Mouse (Mus musculus) kidney, adult 2 months (tissue): ENCODE data around the gene Id1. TPM values are rescaled to one million over a fixed set of nuclear protein-coding genes. Genes with fewer than 3 reads are reported as not detected.
A peak's percentile ranks its signal among the peaks of the same experiment; 100 is the strongest.

Source experiments
- DNase-seq: peaks from one replicate; pipeline ENCODE4 v3.0.0; 2021
- H3K27ac ChIP-seq: fragments of 200-500 bp; 2 replicates; pipeline ENCODE4 v1.5.1; 2012; ENCODE audit warnings: low read depth, low read length, control low read depth, inconsistent platforms; ENCODE audit not compliant: insufficient read depth
- H3K27me3 ChIP-seq: fragments of 200-500 bp; replicated peaks from 2 replicates; pipeline ENCODE4 v1.6.1; 2012; ENCODE audit warnings: mild to moderate bottlenecking, moderate library complexity, low read length, inconsistent platforms; ENCODE audit not compliant: control insufficient read depth, insufficient read depth
- H3K36me3 ChIP-seq: fragments of 200-500 bp; 2 replicates; pipeline ENCODE4 v1.6.1; 2012; ENCODE audit warnings: mild to moderate bottlenecking, moderate library complexity, low read length, inconsistent platforms; ENCODE audit not compliant: control insufficient read depth, insufficient read depth
- H3K4me1 ChIP-seq: fragments of 200-500 bp; 2 replicates; pipeline ENCODE4 v1.6.1; 2011; ENCODE audit warnings: low read length; ENCODE audit not compliant: control insufficient read depth, insufficient read depth
- H3K4me3 ChIP-seq: fragments of 200-500 bp; 2 replicates; pipeline ENCODE4 v1.5.1; 2011; ENCODE audit warnings: mild to moderate bottlenecking, low read depth, low read length, control low read depth; ENCODE audit not compliant: insufficient read depth
- CTCF ChIP-seq: fragments of 200-500 bp; conservative IDR thresholded peaks from 2 replicates; pipeline ENCODE4 v1.5.1; 2011; ENCODE audit warnings: low read depth, mild to moderate bottlenecking, control low read depth, low read length, moderate library complexity, mixed read lengths; ENCODE audit not compliant: insufficient read depth, insufficient read length
- POLR2A ChIP-seq: fragments of 200-500 bp; IDR thresholded peaks from one replicate; pipeline ENCODE4 v1.6.1; 2011; ENCODE audit warnings: low read depth, low read length, control low read depth
- WGBS: fragments of 180-500 bp; shearing (Covaris S2); methylation state at CpG from one replicate; pipeline ENCODE4 v1.1.7; 2018; 5-methylcytosine and 5-hydroxymethylcytosine counted together
- polyA plus RNA-seq: library from polyadenylated mRNA; depleted of rRNA; stranded (reverse); fragments of >200 nt; gene quantifications from 2 replicates; pipeline ENCODE4 v1.2.3, GENCODE M21; 2012; rRNA removed

The Id1 gene
- 156 and 235 TPM in 2 replicates for polyA plus RNA-seq

- H3K27ac ChIP-seq: peak within 1 kb of the TSS; percentile 81
- under 1% methylated on average over 28 of the region's 28 CpGs for WGBS
- H3K4me3 ChIP-seq: peak within 1 kb of the TSS; percentile 76
- no peaks in the 10 kb centered on the region for H3K36me3 ChIP-seq
- DNase-seq: peak; percentile 96
- H3K27me3 ChIP-seq: no peaks in the 10 kb centered on the region
- TF ChIP-seq CTCF (no peak), POLR2A (peak; percentile 63)
- peaks cover 8% of the 10 kb centered on the region; the same call in 1 of the 2 replicates for H3K4me1 ChIP-seq
Measured at GRCm38 (mm10) chr2:152736090-152736601, at the start of gene Id1. Id1 (plus strand) TSS chr2:152736251.

GRCm38 (mm10) chr2:152686399-152686798 is 49.7 kb upstream of the Id1 start:
- Histone ChIP-seq H3K4me3 (no peak overlapping the region), H3K4me1 (no peaks in the 10 kb centered on the region), H3K36me3 (peaks cover 4% of the 10 kb centered on the region; the same call in 1 of the 2 replicates), H3K27me3 (no peaks in the 10 kb centered on the region), H3K27ac (peak overlapping the region; percentile 18; the same call in 1 of the 2 replicates)
- DNase-seq: no peak
- WGBS: 53% methylated on average over 12 of the region's 12 CpGs
- no peak for TF ChIP-seq CTCF

GRCm38 (mm10) chr2:152686806-152687267 is 49.2 kb upstream of the Id1 start, which contains the start of gene Mcts2:
Mcts2 (plus strand) TSS chr2:152687035.
- DNase-seq: peak; percentile 97
- peak within 1 kb of the TSS; percentile 53 for H3K4me3 ChIP-seq
- WGBS: 48% methylated on average over 45 of the region's 45 CpGs
- H3K27ac ChIP-seq: peak within 1 kb of the TSS; percentile 18; the same call in 1 of the 2 replicates
- no peaks in the 10 kb centered on the region for H3K4me1 ChIP-seq
- H3K36me3 ChIP-seq: peaks cover 2% of the 10 kb centered on the region; the same call in 1 of the 2 replicates
- H3K27me3 ChIP-seq: no peaks in the 10 kb centered on the region
- TF ChIP-seq POLR2A (no peak), CTCF (no peak)

GRCm38 (mm10) chr2:152691564-152692217 is 44.4 kb upstream of the Id1 start:
- Histone ChIP-seq H3K27me3 (no peaks in the 10 kb centered on the region), H3K4me3 (no peak overlapping the region), H3K4me1 (peaks cover 3% of the 10 kb centered on the region; the same call in 1 of the 2 replicates), H3K27ac (no peak overlapping the region), H3K36me3 (no peaks in the 10 kb centered on the region)
- WGBS: 62% methylated on average over 7 of the region's 7 CpGs
- peak; percentile 65 for TF ChIP-seq CTCF
- TF ChIP-seq POLR2A: no peak
- peak; percentile 64 for DNase-seq

- H3K27me3 ChIP-seq: no peaks in the 10 kb centered on the region
- H3K27ac ChIP-seq: peak overlapping the region; percentile 30; the same call in 1 of the 2 replicates
- WGBS: 7% methylated on average over 9 of the region's 9 CpGs
- H3K36me3 ChIP-seq: no peaks in the 10 kb centered on the region
- DNase-seq: peak; percentile 76
- peak; percentile 84 for TF ChIP-seq CTCF
- TF ChIP-seq POLR2A: no peak
- no peak overlapping the region for H3K4me3 ChIP-seq
- H3K4me1 ChIP-seq: peaks cover 3% of the 10 kb centered on the region; the same call in 1 of the 2 replicates
Measured at GRCm38 (mm10) chr2:152693233-152693632, 42.8 kb upstream of the Id1 start.

GRCm38 (mm10) chr2:152693735-152694134 is 42.3 kb upstream of the Id1 start:
- Histone ChIP-seq H3K4me1 (peaks cover 3% of the 10 kb centered on the region; the same call in 1 of the 2 replicates), H3K27me3 (no peaks in the 10 kb centered on the region), H3K4me3 (no peak overlapping the region), H3K27ac (peak overlapping the region; percentile 30; the same call in 1 of the 2 replicates), H3K36me3 (no peaks in the 10 kb centered on the region)
- DNase-seq: no peak
- WGBS: 69% methylated on average over 13 of the region's 13 CpGs
- TF ChIP-seq POLR2A: no peak
- no peak for TF ChIP-seq CTCF

- H3K4me3 ChIP-seq: no peak overlapping the region
- H3K27me3 ChIP-seq: no peaks in the 10 kb centered on the region
- DNase-seq: peak; percentile 37
- WGBS: 45% methylated on average over 7 of the region's 7 CpGs
- H3K27ac ChIP-seq: no peak overlapping the region
- no peaks in the 10 kb centered on the region for H3K36me3 ChIP-seq
- H3K4me1 ChIP-seq: peaks cover 3% of the 10 kb centered on the region; the same call in 1 of the 2 replicates
- TF ChIP-seq CTCF (no peak), POLR2A (no peak)
Measured at GRCm38 (mm10) chr2:152694708-152695107, 41.3 kb upstream of the Id1 start.
